Mouse (Mus musculus) ovary, adult 10 weeks (tissue): ENCODE data around the gene Prpf40b. TPM values are rescaled to one million over a fixed set of nuclear protein-coding genes. Genes with fewer than 3 reads are reported as not detected.

Experiments used
- polyA plus RNA-seq: library from polyadenylated mRNA; stranded (reverse); fragments of 350-450 nt; fragmentation: Illumina TruSeq; extraction: RNeasy Lipid Tissue Mini Kit (QIAGEN cat#74804); gene quantifications from one replicate; pipeline ENCODE4 v1.2.3, GENCODE M21; 2014

Prpf40b gene
- polyA plus RNA-seq: 4.0 TPM

GRCm38 (mm10) chr15:99294813-99295374 is at the start of gene Prpf40b:
Prpf40b (plus strand) TSS chr15:99295087.

GRCm38 (mm10) chr15:99251626-99252380 is 43.1 kb upstream of the Prpf40b start, which contains the start of gene Mcrs1:
Mcrs1 (minus strand) TSS chr15:99251961.

GRCm38 (mm10) chr15:99295484-99295981 is 646 bp downstream of the Prpf40b start, which contains the start of gene Fam186b:
Fam186b (minus strand) TSS chr15:99295888.

Other genes with a start within 250 kb of the Prpf40b start
- not detected for gene Prph, start 239.9 kb upstream of the Prpf40b start, polyA plus RNA-seq
- 0.23 TPM for gene Troap, start 220.5 kb upstream of the Prpf40b start, polyA plus RNA-seq
- gene C1ql4, start 207.3 kb upstream of the Prpf40b start, polyA plus RNA-seq: not detected
- not detected for gene Dnajc22, start 201.9 kb upstream of the Prpf40b start, polyA plus RNA-seq
- 84.2 TPM for gene Spats2, start 169.2 kb upstream of the Prpf40b start, polyA plus RNA-seq
- not detected for gene Kcnh3, start 70.2 kb upstream of the Prpf40b start, polyA plus RNA-seq
- gene Mcrs1, start 43.1 kb upstream of the Prpf40b start, polyA plus RNA-seq: not detected
- gene Fam186b, start 801 bp downstream of the Prpf40b start, polyA plus RNA-seq: 0.29 TPM
- gene Fmnl3, start 75.4 kb downstream of the Prpf40b start, polyA plus RNA-seq: 4.4 TPM
- 170 TPM for gene Tmbim6, start 97.8 kb downstream of the Prpf40b start, polyA plus RNA-seq
- not detected for gene Nckap5l, start 162.7 kb downstream of the Prpf40b start, polyA plus RNA-seq
- gene Bcdin3d, start 179.6 kb downstream of the Prpf40b start, polyA plus RNA-seq: 1.1 TPM
- not detected for gene Faim2, start 233.1 kb downstream of the Prpf40b start, polyA plus RNA-seq